Mouse (Mus musculus) left cerebral cortex, adult 18-20 months (tissue): Measurements from ENCODE around the gene Tcam1. TPM values are rescaled to one million over a fixed set of nuclear protein-coding genes. Genes with fewer than 3 reads are reported as not detected.
A peak's percentile ranks its signal among the peaks of the same experiment; 100 is the strongest.
"Not testable (repeated sequence)": the region's sequence is repeated elsewhere in the genome, so short reads cannot be mapped to it uniquely, and the experiment has no call there.

Experiments
- DNase-seq, 2 experiments: peaks; one replicate each; pipeline ENCODE4 v3.0.0; 2021 to 2022; ENCODE audit warnings: low spot score in 2 of 2, mixed read lengths in 1 of 2
- long read RNA-seq, 2 experiments: library from polyadenylated mRNA; stranded (forward); transcript quantifications; one replicate each; pipeline ENCODE4 v2.0.0; 2021
- total RNA-seq, 2 experiments: library from RNA; stranded (reverse); gene quantifications; 2 replicates each; pipeline ENCODE4 v1.2.3; 2021

Gene Tcam1
- under 1 TPM in 1 of 2 experiments, not detected in 1; 0.12 TPM for total RNA-seq
- long read RNA-seq, experiment 1, result 0 reads
- long read RNA-seq, experiment 2, result 0 reads

- DNase-seq, result peak; percentile 91 to 96
These were observed at the start of gene Tcam1 for GRCm38 (mm10) chr11:106276454-106276853. TSS of gene Tcam1 (plus strand) at chr11:106276672.

GRCm38 (mm10) chr11:106233978-106234377 is 42.5 kb upstream of the Tcam1 start:
- not testable (repeated sequence) for DNase-seq

GRCm38 (mm10) chr11:106246834-106247233 is 29.6 kb upstream of the Tcam1 start:
- DNase-seq, result no peak

GRCm38 (mm10) chr11:106249326-106249725 is 27.1 kb upstream of the Tcam1 start:
- no peak for DNase-seq

- no peak for DNase-seq
These were observed 21.7 kb upstream of the Tcam1 start for GRCm38 (mm10) chr11:106254767-106255166.

GRCm38 (mm10) chr11:106255174-106255573 is 21.3 kb upstream of the Tcam1 start:
- DNase-seq, result no peak

GRCm38 (mm10) chr11:106255685-106256451 is 20.6 kb upstream of the Tcam1 start, which contains the start of the genes Ftsj3 and Psmc5:
TSS of gene Ftsj3 (minus strand) at chr11:106256079.
TSS of gene Psmc5 (plus strand) at chr11:106256154.
- peak; percentile 98 to 99 for DNase-seq

- no peak for DNase-seq
These were observed 19.7 kb upstream of the Tcam1 start for GRCm38 (mm10) chr11:106256775-106257174.

GRCm38 (mm10) chr11:106260826-106261450 is 15.5 kb upstream of the Tcam1 start:
- no peak for DNase-seq

- no peak for DNase-seq
These were observed 12.5 kb upstream of the Tcam1 start for GRCm38 (mm10) chr11:106263963-106264362.

- no peak for DNase-seq
These were observed 11.5 kb upstream of the Tcam1 start for GRCm38 (mm10) chr11:106264988-106265387.

GRCm38 (mm10) chr11:106265570-106265969 is 10.9 kb upstream of the Tcam1 start:
- no peak for DNase-seq

GRCm38 (mm10) chr11:106266431-106266830 is 10.0 kb upstream of the Tcam1 start:
- DNase-seq, result no peak

GRCm38 (mm10) chr11:106267311-106267852 is 9.1 kb upstream of the Tcam1 start:
- no peak for DNase-seq

GRCm38 (mm10) chr11:106267871-106268270 is 8.6 kb upstream of the Tcam1 start:
- DNase-seq, result no peak

GRCm38 (mm10) chr11:106268326-106269059 is 8.0 kb upstream of the Tcam1 start:
- DNase-seq, result peak; percentile 48 to 59

- no peak for DNase-seq
These were observed 7.4 kb upstream of the Tcam1 start for GRCm38 (mm10) chr11:106269060-106269431.

- no peak for DNase-seq
These were observed 5.2 kb upstream of the Tcam1 start for GRCm38 (mm10) chr11:106271131-106271793.

- DNase-seq, result no peak
These were observed 4.5 kb upstream of the Tcam1 start for GRCm38 (mm10) chr11:106271794-106272643.
